Mouse (Mus musculus) stomach, embryonic 14.5 days (tissue): ENCODE measurements at regions not wholly inside any gene's neighbourhood (a gene's known extent, or its start where the extent isn't known, plus 50 kb on each side); places are given as distances from the start of the nearest gene placed in this dataset.

ENCODE experiments used
- ATAC-seq: fragments of 200-750 bp; cut with Nextera tagmentation; 2 replicates; pipeline ENCODE4 v1.8.0; 2017; ENCODE audit warnings: low read depth, moderate TSS enrichment; ENCODE audit not compliant: insufficient number of reproducible peaks, insufficient read depth, low FRiP score
- H3K27ac ChIP-seq: fragments of 300-500 bp; sonication (generic); 2 replicates; pipeline ENCODE4 v1.5.1; 2014; ENCODE audit warnings: mild to moderate bottlenecking, low read length, moderate library complexity, mixed read lengths
- H3K27me3 ChIP-seq: fragments of 300-500 bp; sonication (generic); 2 replicates; pipeline ENCODE4 v1.6.1; 2014; ENCODE audit warnings: low read length, control low read depth, mixed read lengths; ENCODE audit not compliant: control insufficient read depth, insufficient read depth
- H3K36me3 ChIP-seq: fragments of 300-500 bp; sonication (generic); 2 replicates; pipeline ENCODE4 v1.6.1; 2014; ENCODE audit warnings: mild to moderate bottlenecking, control low read depth, low read length, moderate library complexity, mixed read lengths; ENCODE audit not compliant: control insufficient read depth, insufficient read depth
- H3K4me1 ChIP-seq: fragments of 300-500 bp; sonication (generic); 2 replicates; pipeline ENCODE4 v1.6.1; 2014; ENCODE audit warnings: low read length, control low read depth, mixed read lengths; ENCODE audit not compliant: control insufficient read depth, insufficient read depth
- H3K4me2 ChIP-seq: fragments of 300-500 bp; sonication (generic); replicated peaks from 2 replicates; pipeline ENCODE4 v1.6.1; 2014; ENCODE audit warnings: low read depth, low read length, control low read depth
- H3K4me3 ChIP-seq: fragments of 300-500 bp; sonication (generic); 2 replicates; pipeline ENCODE4 v1.5.1; 2014; ENCODE audit warnings: low read depth, low read length, control low read depth
- H3K9ac ChIP-seq: fragments of 300-500 bp; sonication (generic); replicated peaks from 2 replicates; pipeline ENCODE4 v1.6.1; 2014; ENCODE audit warnings: low read depth, mild to moderate bottlenecking, control low read depth, low read length, moderate library complexity, mixed read lengths
- H3K9me3 ChIP-seq: fragments of 300-500 bp; sonication (generic); 2 replicates; pipeline ENCODE4 v1.6.1; 2016; ENCODE audit warnings: low read depth, low read length, control low read depth; ENCODE audit not compliant: control insufficient read depth
- WGBS: fragments of 180-500 bp; shearing (Covaris S2); extraction: QIAGEN DNeasy Blood & Tissue Kit; methylation state at CpG from one replicate; pipeline ENCODE4 v1.1.7; 2014; 5-methylcytosine and 5-hydroxymethylcytosine counted together

GRCm38 (mm10) chr12:70598211-70598701, 145.4 kb downstream of the Tmx1 start:
- H3K4me1 ChIP-seq: no peaks in the 10 kb centered on the region
- no peak overlapping the region for H3K4me2 ChIP-seq
- H3K36me3 ChIP-seq: no peaks in the 10 kb centered on the region
- no peak overlapping the region for H3K4me3 ChIP-seq
- H3K27me3 ChIP-seq: no peaks in the 10 kb centered on the region
- no peak for ATAC-seq
- no peaks in the 10 kb centered on the region for H3K9me3 ChIP-seq
- WGBS: 88% methylated on average over 15 of the region's 15 CpGs
- no peak overlapping the region for H3K9ac ChIP-seq
- H3K27ac ChIP-seq: no peak overlapping the region

- 83% methylated on average over 6 of the region's 6 CpGs for WGBS
- Histone ChIP-seq H3K9me3 (no peaks in the 10 kb centered on the region), H3K36me3 (no peaks in the 10 kb centered on the region), H3K4me1 (no peaks in the 10 kb centered on the region), H3K27ac (no peak overlapping the region), H3K27me3 (no peaks in the 10 kb centered on the region), H3K9ac (no peak overlapping the region), H3K4me2 (no peak overlapping the region), H3K4me3 (no peak overlapping the region)
- no peak for ATAC-seq
Observed at GRCm38 (mm10) chr12:70599731-70600130, 146.8 kb downstream of the Tmx1 start.

- H3K4me2 ChIP-seq: no peak overlapping the region
- no peaks in the 10 kb centered on the region for H3K27me3 ChIP-seq
- no peak overlapping the region for H3K4me3 ChIP-seq
- H3K9me3 ChIP-seq: no peaks in the 10 kb centered on the region
- WGBS: 85% methylated on average over 1 of the region's 1 CpGs
- no peak for ATAC-seq
- H3K4me1 ChIP-seq: no peaks in the 10 kb centered on the region
- H3K9ac ChIP-seq: no peak overlapping the region
- no peak overlapping the region for H3K27ac ChIP-seq
- no peaks in the 10 kb centered on the region for H3K36me3 ChIP-seq
Observed at GRCm38 (mm10) chr12:70603869-70604268, 151.0 kb downstream of the Tmx1 start.

GRCm38 (mm10) chr12:70608672-70609071, 155.8 kb downstream of the Tmx1 start:
- no peak for ATAC-seq
- H3K9me3 ChIP-seq: no peaks in the 10 kb centered on the region
- H3K36me3 ChIP-seq: no peaks in the 10 kb centered on the region
- H3K4me3 ChIP-seq: no peak overlapping the region
- H3K27ac ChIP-seq: no peak overlapping the region
- H3K4me2 ChIP-seq: no peak overlapping the region
- 67% methylated on average over 5 of the region's 5 CpGs for WGBS
- no peaks in the 10 kb centered on the region for H3K4me1 ChIP-seq
- H3K27me3 ChIP-seq: no peaks in the 10 kb centered on the region
- no peak overlapping the region for H3K9ac ChIP-seq

GRCm38 (mm10) chr12:70609116-70609871, 156.4 kb downstream of the Tmx1 start:
- WGBS: 73% methylated on average over 7 of the region's 7 CpGs
- Histone ChIP-seq H3K4me2 (no peak overlapping the region), H3K36me3 (no peaks in the 10 kb centered on the region), H3K9me3 (no peaks in the 10 kb centered on the region), H3K4me3 (no peak overlapping the region), H3K9ac (no peak overlapping the region), H3K27me3 (no peaks in the 10 kb centered on the region), H3K4me1 (no peaks in the 10 kb centered on the region), H3K27ac (no peak overlapping the region)
- no peak for ATAC-seq

- Histone ChIP-seq H3K4me2 (no peak overlapping the region), H3K9ac (no peak overlapping the region), H3K27me3 (no peaks in the 10 kb centered on the region), H3K4me1 (no peaks in the 10 kb centered on the region), H3K9me3 (no peaks in the 10 kb centered on the region), H3K27ac (no peak overlapping the region), H3K36me3 (no peaks in the 10 kb centered on the region), H3K4me3 (no peak overlapping the region)
- ATAC-seq: no peak
- 60% methylated on average over 5 of the region's 5 CpGs for WGBS
Observed at GRCm38 (mm10) chr12:70611891-70612290, 159.0 kb downstream of the Tmx1 start.

GRCm38 (mm10) chr12:70613244-70613643, 160.3 kb downstream of the Tmx1 start:
- Histone ChIP-seq H3K4me3 (no peak overlapping the region), H3K4me2 (no peak overlapping the region), H3K27ac (no peak overlapping the region), H3K4me1 (no peaks in the 10 kb centered on the region), H3K9me3 (no peaks in the 10 kb centered on the region), H3K27me3 (no peaks in the 10 kb centered on the region), H3K36me3 (no peaks in the 10 kb centered on the region), H3K9ac (no peak overlapping the region)
- ATAC-seq: no peak
- WGBS: 66% methylated on average over 5 of the region's 5 CpGs

GRCm38 (mm10) chr12:70614101-70614500, 161.2 kb downstream of the Tmx1 start:
- Histone ChIP-seq H3K27me3 (no peaks in the 10 kb centered on the region), H3K4me3 (no peak overlapping the region), H3K27ac (no peak overlapping the region), H3K9me3 (no peaks in the 10 kb centered on the region), H3K4me2 (no peak overlapping the region), H3K9ac (no peak overlapping the region), H3K4me1 (no peaks in the 10 kb centered on the region), H3K36me3 (no peaks in the 10 kb centered on the region)
- no peak for ATAC-seq
- WGBS: 56% methylated on average over 2 of the region's 2 CpGs

- Histone ChIP-seq H3K9me3 (no peaks in the 10 kb centered on the region), H3K9ac (no peak overlapping the region), H3K4me1 (no peaks in the 10 kb centered on the region), H3K4me3 (no peak overlapping the region), H3K27me3 (no peaks in the 10 kb centered on the region), H3K4me2 (no peak overlapping the region), H3K36me3 (no peaks in the 10 kb centered on the region), H3K27ac (no peak overlapping the region)
- ATAC-seq: no peak
- 83% methylated on average over 2 of the region's 2 CpGs for WGBS
Observed at GRCm38 (mm10) chr12:70614686-70615085, 161.8 kb downstream of the Tmx1 start.
